Mouse (Mus musculus) cerebellum, postnatal 4 days (tissue): ENCODE measurements at regions not wholly inside any gene's neighbourhood (a gene's known extent, or its start where the extent isn't known, plus 50 kb on each side); places are given as distances from the start of the nearest gene placed in this dataset.

Source experiments
- DNase-seq, 2 experiments: peaks; one replicate each; pipeline ENCODE4 v3.0.0; 2022; ENCODE audit warnings: low spot score in 2 of 2, mixed read lengths in 1 of 2

DNA sequence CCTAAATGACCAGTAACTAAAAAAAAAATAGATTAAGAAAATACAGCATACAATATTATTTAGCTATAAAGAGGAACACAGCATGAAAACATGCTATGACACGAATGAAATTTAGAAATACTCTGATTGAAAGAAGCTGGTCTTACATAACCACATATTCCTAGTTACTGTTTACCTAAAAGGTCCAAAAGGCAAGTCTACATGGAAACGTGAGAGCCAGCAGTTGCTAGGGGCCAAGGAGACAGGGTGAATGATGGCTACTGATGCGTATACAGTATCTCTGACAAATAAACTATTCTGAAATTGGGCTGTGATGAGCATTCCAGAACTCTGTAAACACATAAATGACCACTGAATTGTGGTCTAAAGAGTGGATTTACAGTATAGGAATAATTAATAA lies 194.5 kb upstream of the Zbtb20 start:
- DNase-seq, result no peak

DNA sequence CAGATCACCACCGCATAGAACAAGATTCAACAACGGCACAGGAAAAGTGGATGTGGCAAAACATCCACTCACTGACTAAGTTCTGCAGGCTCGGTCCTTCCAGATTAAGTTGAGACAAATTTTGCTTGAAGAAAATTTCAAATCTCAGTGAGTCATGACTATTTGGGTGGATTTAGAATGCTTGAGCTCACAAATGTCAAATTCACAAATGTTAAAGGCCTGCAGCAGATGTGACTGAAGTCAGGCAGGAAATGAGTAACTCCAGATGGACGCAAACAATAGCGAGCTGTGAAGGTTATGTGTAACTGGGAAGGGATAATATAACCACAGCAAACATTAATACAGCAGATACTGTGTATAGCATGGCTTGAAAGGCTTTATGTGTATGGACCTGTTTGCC lies 198.5 kb upstream of the Zbtb20 start:
- no peak for DNase-seq

DNA sequence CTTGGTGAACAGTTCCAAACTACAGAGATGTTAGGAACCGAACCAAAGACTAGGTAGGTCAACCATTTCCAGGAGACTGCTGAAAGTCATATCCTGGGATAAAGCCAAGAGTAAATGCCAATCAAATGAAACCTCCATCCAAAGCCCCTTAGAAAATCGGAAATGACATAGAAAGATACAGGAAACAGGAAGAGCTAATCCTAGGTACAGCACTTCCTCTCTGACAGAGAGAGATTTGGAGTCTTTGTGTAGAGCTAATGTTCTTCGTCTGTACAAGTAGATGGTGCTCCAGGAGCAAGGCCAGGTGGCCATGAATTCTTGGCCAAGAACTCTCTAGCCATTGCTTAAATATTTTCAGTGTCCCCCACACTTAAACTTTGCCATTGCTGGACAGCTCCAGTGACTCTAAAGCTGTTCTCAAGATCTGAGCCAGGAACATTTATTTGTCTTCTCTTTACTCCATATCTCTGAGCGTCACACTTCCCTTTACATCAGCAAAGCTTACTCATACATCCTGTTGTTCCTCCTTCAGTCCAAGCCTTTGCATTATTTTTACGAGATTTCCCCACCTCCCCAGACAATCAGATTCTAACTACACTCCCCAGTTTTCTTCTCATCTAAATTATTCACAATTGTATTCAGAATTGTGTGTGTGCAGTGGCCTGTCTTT lies 199.1 kb upstream of the Zbtb20 start:
- DNase-seq, result no peak

DNA sequence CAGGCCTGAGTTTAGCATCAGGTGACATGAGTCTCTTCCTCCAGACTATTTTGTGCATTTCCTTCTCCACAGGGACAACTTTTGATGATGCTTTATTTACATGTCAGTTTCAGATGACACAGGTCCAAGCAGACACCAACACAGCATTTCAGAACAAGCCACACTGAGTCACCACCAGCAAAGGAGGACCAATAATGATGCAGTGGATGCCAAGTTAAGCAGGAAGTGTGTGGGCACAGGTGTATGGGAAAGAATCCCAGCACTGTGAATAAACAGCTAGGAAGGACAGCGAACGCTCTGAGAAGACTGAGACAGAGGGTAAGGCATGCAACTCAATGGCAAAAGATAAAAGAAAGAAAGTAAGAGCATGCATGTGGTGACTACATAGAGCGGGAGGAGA lies 200.7 kb upstream of the Zbtb20 start:
- DNase-seq, result no peak

DNA sequence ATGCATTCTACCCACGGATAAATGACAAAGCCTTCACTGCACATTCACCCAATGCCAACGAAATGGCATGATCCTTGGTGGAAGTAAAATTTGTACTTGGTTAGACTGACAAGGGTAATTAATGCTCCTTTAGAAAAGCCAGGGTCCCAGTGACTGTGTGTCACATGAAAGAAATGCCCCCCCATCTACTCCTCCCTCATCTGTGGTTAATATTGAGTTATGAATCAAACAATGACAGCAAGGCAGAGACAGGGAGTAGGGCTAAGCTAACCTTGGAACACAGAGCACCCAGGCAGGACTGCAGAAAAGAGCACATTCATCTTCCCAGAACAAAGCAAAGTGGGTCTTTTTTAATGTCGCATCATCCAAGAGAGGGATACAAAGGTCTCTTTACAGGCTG lies 209.1 kb upstream of the Zbtb20 start:
- no peak for DNase-seq

DNA sequence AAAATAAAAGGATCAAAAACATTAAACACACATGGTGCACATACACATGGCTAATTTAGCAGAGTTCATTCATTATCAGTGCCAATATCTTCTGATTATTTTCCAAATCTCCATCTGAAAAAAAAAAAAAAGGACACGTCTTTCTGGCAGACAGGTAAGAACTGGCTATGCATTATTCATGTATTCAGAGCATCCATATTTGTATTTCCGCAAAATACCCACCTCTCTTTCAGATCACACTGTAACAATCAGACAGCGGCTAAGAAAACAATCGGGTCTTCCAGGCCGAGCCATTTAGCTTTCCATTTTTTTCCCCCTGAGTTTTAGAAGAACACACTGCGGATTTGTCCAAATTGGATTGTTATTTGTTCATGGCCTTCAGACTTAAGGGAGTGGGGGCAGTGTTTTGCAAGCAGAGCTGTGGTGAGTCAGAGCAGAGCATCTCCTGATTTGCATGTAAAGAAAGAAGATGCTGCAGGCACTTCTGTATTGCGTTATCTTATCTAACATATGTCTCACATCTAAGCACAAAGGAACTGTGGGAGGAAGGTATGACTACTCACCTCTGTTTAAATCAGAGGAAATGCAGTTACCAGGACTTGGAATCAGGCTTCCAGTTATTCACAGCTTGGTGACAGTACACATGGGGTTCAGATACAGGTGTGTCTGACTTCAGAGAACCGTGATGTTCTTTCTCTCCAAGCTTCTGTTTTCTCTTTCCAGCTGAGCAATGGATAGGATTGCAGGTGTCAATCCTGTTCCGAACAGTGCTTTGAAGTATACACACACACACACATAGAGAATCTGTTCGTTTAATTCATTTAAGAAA lies 223.6 kb upstream of the Zbtb20 start:
- no peak for DNase-seq

DNA sequence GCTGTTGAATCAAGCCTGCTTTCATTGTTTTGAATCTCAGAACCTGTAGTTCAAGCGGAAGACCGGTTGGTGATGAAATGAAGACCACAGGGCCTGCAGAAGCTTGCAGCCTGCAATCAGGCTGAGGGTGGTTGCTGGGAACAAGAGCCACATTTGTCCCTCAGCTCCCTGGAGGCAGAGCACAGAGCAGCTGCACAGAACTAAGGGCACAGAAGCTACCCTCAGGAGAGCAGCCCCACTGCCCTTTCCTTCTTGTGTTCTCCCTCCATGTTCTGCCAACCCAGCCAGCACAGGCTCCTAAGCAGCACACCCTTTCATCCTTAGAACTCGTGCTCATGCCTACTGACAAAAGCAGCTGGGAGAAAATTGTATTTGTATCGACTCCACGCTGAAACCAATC lies 225.9 kb upstream of the Zbtb20 start:
- no peak for DNase-seq

DNA sequence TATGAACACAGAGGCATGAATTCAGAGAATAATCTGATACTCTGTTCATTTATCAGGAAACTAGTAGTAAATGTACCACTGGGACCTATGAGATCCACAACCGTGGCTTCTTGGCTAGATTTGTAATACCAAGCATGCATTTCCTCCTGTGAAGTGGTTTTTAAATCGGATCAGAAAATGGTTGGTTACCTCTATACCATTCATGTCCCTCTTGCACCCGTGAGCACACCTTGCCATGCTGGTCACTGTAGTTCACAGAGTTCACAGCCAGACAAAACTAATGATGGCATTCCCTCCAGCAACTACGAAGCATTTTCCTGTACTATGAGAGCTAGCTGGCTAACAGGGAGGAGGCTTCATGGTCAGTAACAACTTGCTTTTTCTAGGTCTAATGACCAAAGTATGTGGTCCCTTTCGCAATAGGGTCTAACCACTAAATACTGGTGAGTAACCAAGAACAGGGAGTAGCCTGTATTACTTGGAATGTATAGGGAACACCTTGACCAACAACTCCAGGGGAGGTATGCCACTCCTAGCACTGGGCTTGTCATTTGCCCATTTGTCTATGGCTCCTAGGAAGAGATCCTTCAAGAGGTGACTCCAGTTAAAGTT lies 227.0 kb upstream of the Zbtb20 start:
- no peak for DNase-seq

DNA sequence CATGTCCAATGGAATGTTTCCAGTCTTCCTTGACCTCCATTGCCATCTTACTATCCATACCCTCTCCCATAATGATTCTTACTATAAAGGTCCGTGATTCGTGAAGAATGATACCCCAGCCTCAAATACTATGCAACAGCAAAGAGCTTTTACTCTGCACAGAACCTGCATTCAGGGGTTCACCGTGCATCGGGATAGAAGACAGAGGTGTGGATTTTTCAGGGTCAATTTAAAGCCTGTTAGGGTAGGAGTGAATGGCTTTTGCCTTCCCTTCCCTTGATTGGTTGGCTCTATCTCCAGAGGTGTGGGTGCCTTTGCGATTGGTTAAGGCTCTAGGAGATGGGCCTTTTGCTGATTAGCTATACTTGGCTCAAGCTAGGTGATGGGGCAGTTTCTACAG lies 227.9 kb upstream of the Zbtb20 start:
- no peak for DNase-seq

DNA sequence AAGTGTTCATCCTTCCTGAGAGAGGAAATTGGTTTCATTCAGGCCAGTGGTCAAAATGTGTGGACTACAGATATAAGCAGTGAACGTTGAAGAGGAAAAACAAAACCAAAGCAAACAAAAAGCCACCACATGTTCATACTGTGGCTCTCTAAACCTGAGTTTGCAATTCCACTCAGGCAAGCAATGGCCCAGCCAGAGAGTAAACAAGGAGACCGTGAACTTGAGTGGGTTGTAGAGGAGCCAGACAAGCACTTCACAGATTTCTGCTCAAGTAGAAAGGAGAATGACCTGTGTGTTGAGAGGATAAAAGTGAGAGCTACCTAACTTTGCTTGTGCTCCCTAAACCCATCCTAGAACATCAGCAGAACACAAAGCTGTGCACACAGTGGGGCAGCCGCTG lies 239.9 kb upstream of the Zbtb20 start:
- no peak for DNase-seq

DNA sequence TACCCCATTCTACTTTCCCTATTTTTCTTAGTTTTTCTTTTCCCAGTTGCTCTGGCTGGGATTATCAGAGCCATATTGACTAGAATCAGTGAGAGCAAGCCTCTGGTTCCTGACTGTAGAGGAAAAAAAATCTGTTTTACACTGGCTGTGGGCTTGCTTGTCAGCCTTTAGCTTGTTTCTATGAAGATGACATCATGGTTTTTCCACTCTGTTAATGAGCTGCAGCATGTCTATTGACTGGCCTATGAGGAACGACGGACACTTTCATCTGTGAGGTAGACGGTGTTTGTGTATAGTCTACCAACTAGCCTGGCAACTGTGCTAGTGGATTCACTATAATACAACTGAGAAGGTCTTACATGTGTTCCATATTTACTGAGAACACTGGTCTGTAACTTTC lies 248.0 kb upstream of the Zbtb20 start:
- DNase-seq, result no peak

DNA sequence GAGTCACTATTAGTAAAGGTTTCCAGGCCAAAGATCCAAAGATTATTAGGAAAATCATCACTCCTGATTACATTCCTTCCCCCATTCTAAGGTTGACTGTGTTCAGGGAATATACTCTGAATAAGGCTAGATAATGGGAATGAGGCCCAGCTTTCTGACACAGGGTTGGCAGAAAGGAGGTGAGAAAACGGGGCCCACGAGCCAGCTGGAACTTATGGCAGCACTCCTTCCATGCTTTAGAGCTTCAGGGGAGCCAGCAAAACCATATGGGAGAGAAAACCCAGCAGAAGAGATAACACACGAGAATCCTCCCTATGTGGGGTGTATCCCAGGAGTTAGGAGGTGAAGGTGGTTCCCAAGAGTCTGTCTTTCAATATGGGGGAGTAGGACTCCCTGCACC lies 259.8 kb upstream of the Zbtb20 start:
- DNase-seq, result no peak

DNA sequence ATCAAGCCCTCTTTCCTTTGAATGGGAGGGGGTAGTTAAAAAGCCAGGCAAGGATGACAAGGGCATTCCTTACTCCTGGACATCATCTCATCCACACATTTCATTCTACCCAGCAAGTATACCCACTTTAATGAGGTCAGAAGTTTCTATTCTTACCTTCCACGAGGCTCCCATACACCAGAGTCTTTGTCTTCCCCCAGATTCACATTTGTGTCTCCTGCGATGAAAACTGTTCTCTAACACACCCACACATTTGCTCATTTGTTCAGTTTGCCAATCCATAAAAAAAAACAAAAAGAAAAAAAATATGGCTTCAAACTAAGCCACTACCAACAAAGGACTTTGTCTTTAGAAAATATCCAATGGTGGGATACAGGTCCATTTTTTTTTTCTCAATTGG lies 263.7 kb upstream of the Zbtb20 start:
- no peak for DNase-seq

DNA sequence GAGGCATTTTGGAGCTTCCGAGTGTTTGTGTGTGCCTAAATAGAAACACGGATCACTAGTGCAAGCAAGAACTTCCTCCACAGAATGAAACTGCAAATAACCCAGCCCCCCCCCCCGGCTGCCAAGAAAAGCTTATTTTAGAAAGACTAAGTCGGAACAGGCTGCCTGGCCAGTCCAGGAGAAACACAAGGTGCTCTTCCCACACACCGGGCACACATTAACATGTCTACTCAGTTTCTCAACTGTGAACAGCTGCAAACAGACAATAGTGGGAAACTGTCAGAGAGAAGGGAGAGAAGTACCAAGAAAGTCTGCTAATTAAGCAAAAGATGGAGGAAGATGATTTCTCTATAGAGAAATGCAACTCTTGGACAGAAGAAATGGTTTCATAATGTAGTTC lies 267.3 kb upstream of the Zbtb20 start:
- no peak for DNase-seq

DNA sequence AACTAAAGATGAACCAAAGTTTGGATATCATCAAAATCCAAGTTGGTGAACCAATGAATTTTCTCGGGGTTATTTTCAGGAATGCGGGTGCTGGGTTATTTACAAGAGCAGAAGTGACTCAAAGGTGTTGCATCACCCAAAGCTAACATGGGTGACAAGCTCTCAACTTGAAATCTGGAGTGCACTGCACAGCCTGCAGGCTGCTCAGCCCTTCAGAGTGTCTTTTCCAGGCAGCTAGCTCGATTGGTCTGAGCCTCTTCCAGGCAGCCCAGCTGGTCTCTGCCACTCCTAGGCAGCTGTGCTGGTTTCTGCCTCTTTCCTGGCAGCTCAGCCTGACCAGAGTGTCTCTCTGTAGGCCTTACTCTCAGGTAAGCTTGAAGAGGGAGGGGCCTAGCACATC lies 251.9 kb upstream of the Gap43 start:
- no peak for DNase-seq

DNA sequence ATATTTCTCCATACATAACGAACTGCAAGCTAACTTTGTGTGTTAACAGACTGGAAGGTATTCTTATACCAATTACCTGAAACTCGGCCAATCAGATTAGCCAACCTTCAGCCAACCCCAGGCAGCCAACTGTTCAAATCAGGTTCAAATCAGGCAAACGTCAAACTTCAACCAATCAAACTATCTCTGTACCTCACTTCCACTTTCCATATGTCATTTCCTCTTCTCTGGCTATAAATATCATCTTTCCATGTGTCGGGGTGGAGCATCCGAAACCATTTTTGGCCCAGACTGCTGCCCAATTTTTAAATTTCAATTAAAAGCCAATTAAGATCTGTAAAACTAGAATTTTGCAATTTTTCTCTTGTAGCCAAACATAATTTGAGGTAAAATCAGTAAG lies 251.1 kb upstream of the Gap43 start:
- DNase-seq, result no peak

DNA sequence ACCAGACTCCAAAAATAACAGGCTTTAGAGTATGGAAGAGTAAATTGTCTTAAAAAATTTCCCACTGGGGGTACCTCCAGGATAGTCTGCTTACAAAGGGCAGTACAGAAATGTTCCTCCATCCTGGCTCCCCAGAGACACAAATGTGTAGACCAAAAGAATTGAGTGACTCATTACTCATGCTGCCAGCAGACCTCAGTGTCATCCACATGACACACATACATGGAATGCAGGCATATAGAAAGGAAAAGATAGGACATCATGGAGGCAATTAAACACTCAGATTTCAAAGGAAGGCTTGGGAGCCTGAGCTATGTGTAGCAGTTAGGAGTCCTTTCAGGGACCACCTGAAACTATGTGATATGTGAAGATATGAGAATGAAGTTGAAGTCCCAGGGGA lies 245.7 kb upstream of the Gap43 start:
- DNase-seq, result no peak

DNA sequence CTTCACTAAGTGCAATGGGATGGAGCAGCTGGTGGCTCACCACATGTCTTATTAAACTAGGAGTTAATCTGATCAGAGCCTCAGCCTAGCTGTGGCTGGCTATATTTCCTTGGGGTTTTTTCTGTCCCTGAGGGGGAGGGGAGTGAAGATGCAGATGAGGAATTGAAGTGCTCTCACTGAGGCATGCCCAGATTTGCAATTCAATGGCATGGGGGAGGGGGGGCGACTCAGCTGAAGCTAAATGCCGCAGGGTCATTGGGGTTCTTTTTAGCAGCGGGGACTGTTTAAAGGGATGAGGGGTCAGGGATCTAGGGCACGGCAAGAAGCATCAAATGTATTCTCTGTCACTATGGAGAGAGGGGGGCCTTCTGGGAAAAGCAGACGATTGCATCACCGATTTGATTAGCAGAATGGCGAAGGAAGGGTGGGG lies 235.1 kb upstream of the Gap43 start:
- DNase-seq, result peak in 1 of 2 experiments; percentile 15

DNA sequence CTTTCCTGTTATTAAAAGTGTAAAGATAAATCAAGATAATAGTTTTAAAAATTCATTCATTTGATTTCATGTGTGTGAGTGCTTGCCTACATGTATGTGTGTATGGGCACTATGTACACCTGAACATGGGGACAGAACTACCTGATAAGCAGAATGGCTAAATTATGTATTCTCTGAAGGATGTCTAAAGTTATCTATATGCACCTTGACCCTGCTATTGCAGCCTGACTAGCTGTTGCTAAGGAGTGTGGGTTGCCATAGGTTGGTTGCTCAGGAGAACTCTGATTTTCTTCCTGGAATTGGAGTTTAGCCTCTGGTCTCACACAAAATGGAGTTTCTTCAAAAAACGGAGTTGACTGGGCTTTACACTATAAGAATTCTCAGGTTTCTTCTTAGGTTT lies 234.5 kb upstream of the Gap43 start:
- no peak for DNase-seq

DNA sequence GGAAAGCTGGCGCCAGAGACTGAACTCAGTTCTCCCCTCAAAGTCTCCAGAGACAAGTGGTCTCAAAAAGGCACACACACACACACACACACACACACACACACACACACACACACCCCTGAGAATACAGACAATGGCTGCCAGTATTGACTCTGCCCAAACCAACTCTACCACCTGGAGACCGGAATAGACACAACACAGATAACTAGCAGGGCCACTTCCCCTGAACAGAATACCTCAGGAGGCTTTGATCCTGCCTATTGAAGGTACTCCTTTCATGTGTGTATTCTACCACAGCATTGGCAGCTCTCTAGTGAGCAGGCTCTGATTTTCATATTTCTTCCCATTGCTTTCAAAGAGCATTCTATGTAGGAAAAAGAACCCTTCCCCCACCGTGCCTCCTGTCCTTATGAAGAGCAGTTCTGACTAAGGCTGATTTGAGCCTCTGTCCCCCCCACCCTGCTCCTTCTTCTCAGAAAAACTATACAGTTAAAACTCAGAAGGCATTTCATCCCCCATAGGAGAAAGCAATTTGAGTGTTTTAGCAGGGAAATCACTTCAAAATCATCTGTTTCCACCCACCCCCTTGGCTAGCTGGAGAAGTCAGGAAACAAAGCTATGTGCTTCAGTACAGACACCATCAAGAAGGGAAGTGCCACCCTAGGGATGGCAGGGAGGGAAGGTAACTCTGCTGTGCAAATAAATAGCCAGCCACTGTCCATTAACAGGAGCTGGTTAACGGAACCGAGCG lies 230.0 kb upstream of the Gap43 start:
- no peak for DNase-seq

DNA sequence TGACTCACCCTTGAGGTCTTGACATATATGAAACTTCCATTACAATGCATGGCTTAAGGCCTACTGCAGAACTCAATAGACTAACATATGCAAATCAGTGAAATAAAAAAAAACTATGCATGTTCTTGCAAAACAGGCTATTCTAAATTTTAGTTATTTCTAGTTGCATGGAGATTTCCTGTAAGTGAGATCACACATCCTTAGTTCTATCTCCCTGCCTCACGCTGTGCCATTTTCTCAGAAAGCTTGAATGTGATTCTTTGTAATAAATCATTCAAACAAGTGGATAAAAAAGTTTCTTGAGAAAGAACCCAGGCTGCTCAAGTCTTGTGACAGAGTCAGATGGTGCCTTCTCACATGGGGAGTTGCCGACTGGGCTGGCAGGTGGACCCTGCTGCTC lies 228.9 kb upstream of the Gap43 start:
- DNase-seq, result no peak

DNA sequence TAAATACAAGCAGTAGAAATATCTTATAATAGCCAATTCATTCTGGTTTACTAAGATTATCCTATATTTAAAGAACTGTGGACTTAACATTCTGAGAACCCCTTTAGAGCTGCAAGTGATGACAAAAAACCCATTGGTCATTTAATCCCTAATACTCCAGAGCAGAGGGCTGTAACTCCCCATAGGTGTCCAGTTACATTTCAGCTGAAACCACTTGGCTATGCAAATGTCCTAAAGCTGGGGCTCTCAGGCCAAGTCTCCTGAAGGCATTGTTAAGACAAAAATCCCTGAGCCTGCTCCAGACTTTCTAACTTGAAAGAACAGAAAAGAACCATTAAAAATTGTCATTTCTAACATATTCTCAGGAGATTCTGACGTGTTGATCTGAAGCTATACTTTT lies 209.1 kb upstream of the Gap43 start:
- DNase-seq, result no peak
